Mouse (Mus musculus) fibroblast of lung, adult 2 months (primary cell): ENCODE measurements at regions not wholly inside any gene's neighbourhood (a gene's known extent, or its start where the extent isn't known, plus 50 kb on each side); places are given as distances from the start of the nearest gene placed in this dataset.

Experiments used
- DNase-seq: peaks from one replicate; pipeline ENCODE4 v3.0.0-alpha.2; 2011; ENCODE audit warnings: low read depth

GRCm38 (mm10) chr1:83505386-83505785 lies 97.4 kb upstream of the Sphkap start:
- no peak for DNase-seq

GRCm38 (mm10) chr1:83496888-83497287 lies 88.9 kb upstream of the Sphkap start:
- DNase-seq = no peak

- no peak for DNase-seq
These were observed 88.4 kb upstream of the Sphkap start for GRCm38 (mm10) chr1:83496380-83496779.

GRCm38 (mm10) chr1:83495022-83495421 lies 87.0 kb upstream of the Sphkap start:
- DNase-seq = no peak

GRCm38 (mm10) chr1:83479111-83479510 lies 71.1 kb upstream of the Sphkap start:
- DNase-seq = no peak
